Mouse (Mus musculus): Measurements from ENCODE around the gene Cdk15. TPM values are rescaled to one million over a fixed set of nuclear protein-coding genes. Genes with fewer than 3 reads are reported as not detected.

The Cdk15 gene
- 0.20 TPM in 1 of 2 replicates, not detected in the other for polyA plus RNA-seq (2015; fragmentation: Nextera tagmentation; extraction: Ambion mirVana)

DNA sequence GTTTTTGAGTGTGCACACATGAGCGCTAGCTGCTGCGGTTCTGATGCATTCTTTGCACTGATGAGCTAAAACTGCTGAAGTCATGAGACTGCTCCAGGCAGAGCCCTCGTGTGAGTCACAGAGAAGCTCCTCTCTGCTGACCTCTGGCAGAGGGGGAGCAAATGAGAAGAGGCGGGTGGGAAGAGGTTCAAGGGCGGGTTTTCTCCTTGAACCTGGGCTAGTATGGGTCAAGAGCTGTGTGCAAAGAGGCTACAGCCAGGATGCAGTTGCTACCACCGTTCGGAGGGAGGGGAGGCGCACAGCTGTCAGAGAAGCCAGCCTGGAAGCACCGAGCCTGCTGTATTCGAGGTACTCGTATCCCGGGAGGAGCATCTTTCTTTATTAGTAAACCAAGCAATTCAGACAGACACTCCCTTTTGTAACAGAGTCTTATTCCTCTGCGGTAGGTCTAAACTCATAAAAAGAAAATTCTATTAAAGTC is at the start of gene Cdk15:
Gene Cdk15, plus strand, starts transcription at position 156 of the 481 bp plus-strand sequence.
- H3K9me3 ChIP-seq (ENCODE audit: low read length): no peaks in the 10 kb centered on the region
- H3K36me3 ChIP-seq (replicated peaks; ENCODE audit: insufficient read depth, low read length): no peaks in the 10 kb centered on the region
- ATAC-seq: no peak
- H3K4me1 ChIP-seq (ENCODE audit: insufficient read depth): no peaks in the 10 kb centered on the region
- no peak for TF ChIP-seq EP300 (IDR thresholded peaks at IDR 0.05; ENCODE audit: low read depth)
- TF ChIP-seq CTCF (IDR thresholded peaks at IDR 0.05; ENCODE audit: low read depth): no peak
- no peak within 1 kb of the TSS for H3K27ac ChIP-seq (ENCODE audit: low read depth)
- no peak within 1 kb of the TSS for H3K4me3 ChIP-seq (ENCODE audit: low read depth, low read length)
- H3K9ac ChIP-seq (replicated peaks): no peak within 1 kb of the TSS
- 36% methylated on average over 13 of the region's 13 CpGs for WGBS (ENCODE audit: insufficient replicate concordance)
- no peak within 1 kb of the TSS for H3K4me2 ChIP-seq (ENCODE audit: low read depth, low read length)
- H3K27me3 ChIP-seq (ENCODE audit: insufficient read depth, low read length): no peaks in the 10 kb centered on the region
- DNase-seq: no peak

DNA sequence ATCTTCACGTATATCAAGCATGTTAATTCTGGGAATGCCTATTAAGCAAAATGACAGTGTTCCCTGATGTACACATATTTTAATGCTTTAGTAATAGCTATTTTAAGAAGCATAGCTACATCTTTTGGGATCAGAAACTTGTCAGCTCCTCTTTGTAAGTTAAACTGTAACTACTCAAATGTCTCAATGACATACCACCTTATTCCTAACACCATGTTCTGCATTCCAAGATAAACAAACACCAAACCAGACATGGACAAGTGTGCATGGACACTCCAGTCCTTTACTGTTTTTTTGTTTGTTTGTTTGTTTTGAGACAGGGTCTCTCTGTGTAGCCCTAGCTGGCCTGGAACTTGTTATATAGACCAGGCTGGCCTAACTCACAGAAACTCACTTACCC is 48.4 kb upstream of the Cdk15 start:
- Histone ChIP-seq H3K9ac (replicated peaks) (no peak overlapping the region), H3K27me3 (ENCODE audit: insufficient read depth, low read length) (no peaks in the 10 kb centered on the region), H3K4me2 (ENCODE audit: low read depth, low read length) (no peak overlapping the region), H3K27ac (ENCODE audit: low read depth) (peak overlapping the region; percentile 66), H3K4me1 (ENCODE audit: insufficient read depth) (0 out of 2 replicates have a peak, but pooled peaks cover 3% of the 10 kb centered on the region), H3K4me3 (ENCODE audit: low read depth, low read length) (no peak overlapping the region), H3K36me3 (replicated peaks; ENCODE audit: insufficient read depth, low read length) (peaks cover 3% of the 10 kb centered on the region; the same call in 1 of the 2 replicates), H3K9me3 (ENCODE audit: low read length) (no peaks in the 10 kb centered on the region)
- ATAC-seq: no peak
- 74% methylated on average over 1 of the region's 1 CpGs for WGBS (ENCODE audit: insufficient replicate concordance)
- TF ChIP-seq EP300 (IDR thresholded peaks at IDR 0.05; ENCODE audit: low read depth): no peak
- no peak for TF ChIP-seq CTCF (IDR thresholded peaks at IDR 0.05; ENCODE audit: low read depth)
- no peak for DNase-seq

DNA sequence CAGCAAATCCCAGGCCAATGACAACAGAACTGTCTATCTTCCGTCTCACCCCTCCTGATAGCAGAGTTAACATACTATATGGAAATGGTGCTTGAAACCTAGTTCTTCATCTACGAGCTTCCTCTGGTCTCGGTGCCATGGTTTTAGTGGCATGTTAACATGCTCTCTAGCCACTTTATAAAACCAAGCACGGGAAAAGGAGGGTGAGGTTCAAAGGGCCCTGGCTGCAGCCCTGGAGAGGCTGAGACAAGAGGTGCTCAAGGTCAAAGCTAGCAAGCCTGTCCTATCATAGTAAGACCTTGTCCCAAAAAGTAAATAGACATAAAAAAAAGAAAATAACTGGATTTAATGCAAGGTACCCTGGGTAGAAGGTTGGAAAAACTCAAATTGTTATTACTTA is 45.1 kb upstream of the Cdk15 start:
- TF ChIP-seq EP300 (IDR thresholded peaks at IDR 0.05; ENCODE audit: low read depth) (no peak), CTCF (IDR thresholded peaks at IDR 0.05; ENCODE audit: low read depth) (no peak)

DNA sequence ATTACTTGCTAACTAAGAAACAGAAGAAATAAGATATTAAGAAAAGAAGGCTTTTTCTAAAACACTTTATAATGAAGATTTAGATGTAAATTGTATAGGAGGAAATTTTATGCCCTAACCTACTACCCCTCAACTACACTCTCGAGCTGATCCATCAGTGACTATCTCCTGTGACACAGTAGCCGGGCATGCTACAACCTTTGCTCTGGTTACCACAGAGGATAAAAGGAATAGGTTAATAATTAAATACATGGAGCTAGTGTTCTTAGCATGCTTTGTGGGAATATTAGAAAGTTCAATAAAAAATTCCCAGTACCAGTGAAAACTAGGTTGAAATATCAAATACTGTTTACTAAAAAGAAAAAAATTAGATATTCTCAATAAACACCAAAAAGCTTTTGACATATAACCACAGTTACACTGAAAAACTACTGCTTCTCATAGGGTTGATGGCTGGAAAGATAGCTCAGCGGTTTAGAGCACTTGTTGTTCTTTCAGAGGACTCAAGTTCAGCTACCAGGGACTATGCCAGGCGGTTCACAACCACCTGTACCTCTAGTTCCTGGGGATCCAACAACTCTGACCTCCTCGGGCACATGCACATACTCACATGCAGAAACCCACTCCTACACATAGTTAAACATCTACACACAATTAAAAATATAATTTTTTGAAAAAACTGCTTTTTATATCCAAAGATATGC is 44.5 kb upstream of the Cdk15 start:
- no peak overlapping the region for H3K9ac ChIP-seq (replicated peaks)
- no peaks in the 10 kb centered on the region for H3K9me3 ChIP-seq (ENCODE audit: low read length)
- H3K4me3 ChIP-seq (ENCODE audit: low read depth, low read length): no peak overlapping the region
- peak; percentile 98 for ATAC-seq
- H3K4me1 ChIP-seq (ENCODE audit: insufficient read depth): 0 out of 2 replicates have a peak, but pooled peaks cover 3% of the 10 kb centered on the region
- 55% methylated on average over 5 of the region's 5 CpGs for WGBS (ENCODE audit: insufficient replicate concordance)
- H3K27ac ChIP-seq (ENCODE audit: low read depth): peak overlapping the region; percentile 82
- H3K27me3 ChIP-seq (ENCODE audit: insufficient read depth, low read length): no peaks in the 10 kb centered on the region
- H3K36me3 ChIP-seq (replicated peaks; ENCODE audit: insufficient read depth, low read length): peaks cover 9% of the 10 kb centered on the region
- TF ChIP-seq EP300 (IDR thresholded peaks at IDR 0.05; ENCODE audit: low read depth) (no peak), CTCF (IDR thresholded peaks at IDR 0.05; ENCODE audit: low read depth) (no peak)
- H3K4me2 ChIP-seq (ENCODE audit: low read depth, low read length): no peak overlapping the region
- DNase-seq: no peak

More for the DNA sequence above, 45.1 kb upstream of the Cdk15 start:
- Histone ChIP-seq H3K27ac (ENCODE audit: low read depth) (peak overlapping the region; percentile 82), H3K4me3 (ENCODE audit: low read depth, low read length) (no peak overlapping the region), H3K36me3 (replicated peaks; ENCODE audit: insufficient read depth, low read length) (peaks cover 7% of the 10 kb centered on the region), H3K27me3 (ENCODE audit: insufficient read depth, low read length) (no peaks in the 10 kb centered on the region), H3K4me1 (ENCODE audit: insufficient read depth) (0 out of 2 replicates have a peak, but pooled peaks cover 3% of the 10 kb centered on the region), H3K9ac (replicated peaks) (no peak overlapping the region), H3K4me2 (ENCODE audit: low read depth, low read length) (no peak overlapping the region), H3K9me3 (ENCODE audit: low read length) (no peaks in the 10 kb centered on the region)
- ATAC-seq: peak; percentile 65
- DNase-seq: no peak
- 67% methylated on average over 4 of the region's 4 CpGs for WGBS (ENCODE audit: insufficient replicate concordance)

DNA sequence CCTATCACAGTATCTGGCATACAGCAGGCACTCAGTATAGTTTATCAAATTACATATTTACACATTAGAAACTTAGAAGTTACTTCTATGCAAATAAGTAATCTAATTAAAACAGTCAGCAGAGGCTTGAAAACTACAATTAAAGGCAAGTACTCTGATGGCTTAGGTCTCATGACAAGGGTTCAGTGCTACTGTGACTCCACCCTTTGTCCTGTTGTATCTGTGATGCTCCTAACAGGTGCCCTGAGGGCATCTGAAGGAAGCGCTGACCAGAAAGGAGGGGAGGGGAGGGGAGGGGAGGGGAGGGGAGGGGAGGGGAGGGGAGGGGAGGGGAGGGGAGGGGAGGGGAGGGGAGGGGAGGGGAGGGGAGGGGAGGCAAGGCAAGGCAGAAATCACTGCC is 43.8 kb upstream of the Cdk15 start:
- DNase-seq: no peak
- Histone ChIP-seq H3K9me3 (ENCODE audit: low read length) (no peaks in the 10 kb centered on the region), H3K36me3 (replicated peaks; ENCODE audit: insufficient read depth, low read length) (peaks cover 9% of the 10 kb centered on the region), H3K4me2 (ENCODE audit: low read depth, low read length) (no peak overlapping the region), H3K4me3 (ENCODE audit: low read depth, low read length) (no peak overlapping the region), H3K27me3 (ENCODE audit: insufficient read depth, low read length) (no peaks in the 10 kb centered on the region), H3K4me1 (ENCODE audit: insufficient read depth) (0 out of 2 replicates have a peak, but pooled peaks cover 3% of the 10 kb centered on the region), H3K9ac (replicated peaks) (no peak overlapping the region), H3K27ac (ENCODE audit: low read depth) (peak overlapping the region; percentile 82)
- no peak for TF ChIP-seq EP300 (IDR thresholded peaks at IDR 0.05; ENCODE audit: low read depth)
- TF ChIP-seq CTCF (IDR thresholded peaks at IDR 0.05; ENCODE audit: low read depth): no peak
- no CpG with 5 or more reads among the region's 1 CpGs for whole genome bisulfite sequencing (ENCODE audit: insufficient replicate concordance)
- no peak for ATAC-seq

DNA sequence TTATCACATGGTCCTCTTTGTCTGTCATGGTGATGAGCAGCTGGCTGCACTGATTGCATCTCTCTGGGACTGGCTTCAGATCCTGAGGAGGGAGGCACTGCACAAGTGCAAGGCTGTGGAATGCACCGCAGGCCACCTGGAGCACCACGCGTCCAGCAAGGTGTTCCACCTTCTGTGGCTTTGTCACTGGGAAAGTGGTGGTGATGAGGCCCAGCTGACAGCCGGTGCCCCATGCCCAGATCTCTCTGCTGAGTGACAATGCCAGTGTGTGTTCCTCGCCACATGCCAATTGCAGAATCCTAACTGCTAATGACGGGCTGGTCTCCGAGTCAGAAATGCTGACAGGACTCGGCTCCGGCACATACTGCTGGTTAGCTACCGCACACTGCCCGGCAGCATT is 41.3 kb upstream of the Cdk15 start:
- Histone ChIP-seq H3K4me2 (ENCODE audit: low read depth, low read length) (no peak overlapping the region), H3K9me3 (ENCODE audit: low read length) (no peaks in the 10 kb centered on the region), H3K36me3 (replicated peaks; ENCODE audit: insufficient read depth, low read length) (peaks cover 8% of the 10 kb centered on the region), H3K4me3 (ENCODE audit: low read depth, low read length) (no peak overlapping the region), H3K4me1 (ENCODE audit: insufficient read depth) (no peaks in the 10 kb centered on the region), H3K27ac (ENCODE audit: low read depth) (no peak overlapping the region), H3K27me3 (ENCODE audit: insufficient read depth, low read length) (no peaks in the 10 kb centered on the region), H3K9ac (replicated peaks) (no peak overlapping the region)
- no peak for TF ChIP-seq EP300 (IDR thresholded peaks at IDR 0.05; ENCODE audit: low read depth)
- no peak for TF ChIP-seq CTCF (IDR thresholded peaks at IDR 0.05; ENCODE audit: low read depth)
- WGBS (ENCODE audit: insufficient replicate concordance): 87% methylated on average over 11 of the region's 11 CpGs
- ATAC-seq (no peak), DNase-seq (no peak)

All from liver, postnatal 0 days (tissue).